Mouse (Mus musculus) heart, postnatal 0 days (tissue): Measurements from ENCODE around the gene Prdm16.

ENCODE experiments used
- CTCF ChIP-seq: IDR thresholded peaks from 2 replicates; pipeline ENCODE4 v1.5.1; 2016; ENCODE audit warnings: antibody characterized with exemption, control low read depth, low read depth
- EP300 ChIP-seq: IDR thresholded peaks from 2 replicates; pipeline ENCODE4 v1.6.1; 2016; ENCODE audit warnings: antibody characterized with exemption, low read depth

DNA sequence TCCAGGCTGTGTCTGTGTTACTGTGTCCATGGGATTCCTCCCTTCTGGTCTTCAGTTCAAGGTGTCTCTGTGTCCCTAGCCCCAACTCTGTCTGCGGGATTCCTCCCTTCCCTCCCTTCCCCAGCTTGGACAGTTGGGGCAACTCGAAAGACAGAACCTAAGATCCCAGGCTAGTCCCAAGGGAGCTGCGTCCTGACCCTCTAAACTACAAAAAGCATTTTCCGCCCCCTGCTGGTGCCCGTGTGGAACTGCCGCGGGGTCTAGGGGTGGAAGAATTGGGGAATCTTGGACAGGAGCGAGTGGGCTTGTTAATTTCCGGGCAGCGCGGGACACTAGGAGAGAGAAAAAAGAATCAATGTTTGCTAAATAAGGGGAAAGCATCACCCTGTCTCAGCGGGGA is 37.9 kb upstream of the Prdm16 start:
- TF ChIP-seq CTCF (peak; percentile 81), EP300 (no peak)
